Mouse (Mus musculus): ENCODE results near the gene Osbpl11. TPM values are rescaled to one million over a fixed set of nuclear protein-coding genes. Genes with fewer than 3 reads are reported as not detected.
"Not testable (repeated sequence)": the region's sequence is repeated elsewhere in the genome, so short reads cannot be mapped to it uniquely, and the experiment has no call there.

Osbpl11 gene
- polyA plus RNA-seq, 1 experiment: 10.8 TPM

DNA sequence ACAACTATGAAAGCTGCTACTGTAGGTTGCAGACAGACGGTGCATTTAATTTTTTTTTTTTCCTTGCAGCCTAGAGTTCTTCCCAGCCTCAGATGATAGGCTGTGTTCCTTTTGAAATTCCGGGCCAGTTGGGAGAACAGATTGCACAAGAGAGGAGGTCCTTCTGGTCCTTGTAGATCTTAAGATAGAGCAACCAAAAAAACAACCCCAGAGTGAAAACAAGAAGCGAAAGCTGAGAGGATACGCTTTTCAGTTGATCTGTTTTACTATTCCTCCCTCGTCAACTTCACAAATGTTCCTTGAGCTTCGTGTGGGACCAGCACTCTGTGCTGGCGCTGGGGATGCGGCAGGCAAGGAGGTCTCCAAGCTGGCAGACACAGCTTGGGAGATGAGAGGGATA lies 33.3 kb upstream of the Osbpl11 start:
- H3K4me1 ChIP-seq (ENCODE audit: control insufficient read depth, insufficient read depth, low read length): no peaks in the 10 kb centered on the region
- no peaks in the 10 kb centered on the region for H3K27me3 ChIP-seq (ENCODE audit: control insufficient read depth, insufficient read depth, low read length)
- no peak overlapping the region; the same call in 1 of the 2 replicates for H3K4me3 ChIP-seq (ENCODE audit: control insufficient read depth, low read depth, low read length)
- TF ChIP-seq CTCF (IDR thresholded peaks at IDR 0.05; ENCODE audit: control insufficient read depth, insufficient read depth, insufficient replicate concordance, low read depth, low read length): no peak
- TF ChIP-seq POLR2A (IDR thresholded peaks at IDR 0.05; ENCODE audit: control insufficient read depth, low read depth, low read length): no peak
- peak overlapping the region; percentile 73 for H3K27ac ChIP-seq (ENCODE audit: control insufficient read depth, insufficient read depth, low read depth, low read length)
- H3K36me3 ChIP-seq (ENCODE audit: control insufficient read depth, insufficient read depth, low read length): no peaks in the 10 kb centered on the region

DNA sequence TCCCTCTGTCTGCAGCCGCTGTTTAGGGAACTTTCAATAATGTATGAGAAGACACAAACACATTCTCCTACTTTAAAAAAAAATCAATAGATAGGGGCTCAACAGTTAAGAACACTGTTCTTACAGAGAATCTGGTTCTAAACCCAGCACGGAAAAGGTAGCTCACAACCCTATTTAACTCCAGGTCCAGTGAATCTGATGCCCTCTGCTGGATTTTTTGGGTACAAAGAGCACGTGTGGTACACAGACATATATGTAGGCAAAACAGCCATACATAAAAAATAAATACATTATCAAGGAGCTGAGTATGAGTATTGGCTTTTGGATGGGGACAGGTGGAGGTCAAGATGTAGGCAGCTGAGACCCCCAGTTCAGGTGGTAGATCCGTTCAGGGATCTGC lies 29.9 kb upstream of the Osbpl11 start:
- Histone ChIP-seq H3K36me3 (ENCODE audit: control insufficient read depth, insufficient read depth, low read length) (no peaks in the 10 kb centered on the region), H3K4me3 (ENCODE audit: control insufficient read depth, low read depth, low read length) (no peak overlapping the region), H3K27ac (ENCODE audit: control insufficient read depth, insufficient read depth, low read depth, low read length) (no peak overlapping the region), H3K27me3 (ENCODE audit: control insufficient read depth, insufficient read depth, low read length) (no peaks in the 10 kb centered on the region), H3K4me1 (ENCODE audit: control insufficient read depth, insufficient read depth, low read length) (peaks cover 12% of the 10 kb centered on the region)
- TF ChIP-seq POLR2A (IDR thresholded peaks at IDR 0.05; ENCODE audit: control insufficient read depth, low read depth, low read length): no peak
- no peak for TF ChIP-seq CTCF (IDR thresholded peaks at IDR 0.05; ENCODE audit: control insufficient read depth, insufficient read depth, insufficient replicate concordance, low read depth, low read length)

DNA sequence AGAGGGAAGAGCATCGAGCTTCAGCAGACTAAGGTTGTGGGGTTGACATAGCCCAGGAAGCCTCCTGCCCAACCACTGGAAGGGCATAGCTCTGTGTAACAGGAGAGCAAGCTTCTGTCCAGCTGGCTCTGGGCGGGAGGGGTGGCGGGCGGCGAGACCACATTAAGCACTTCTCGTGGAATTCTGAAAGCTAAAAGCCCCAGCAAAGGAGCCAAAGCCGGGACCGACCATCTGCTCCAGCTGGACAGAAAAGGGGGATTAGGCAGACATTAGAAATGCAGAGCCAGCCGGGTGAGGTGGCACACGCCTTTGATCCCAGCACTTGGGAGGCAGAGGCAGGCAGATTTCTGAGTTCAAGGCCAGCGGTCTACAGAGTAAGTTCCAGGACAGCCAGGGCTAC lies 26.9 kb upstream of the Osbpl11 start:
- TF ChIP-seq POLR2A (IDR thresholded peaks at IDR 0.05; ENCODE audit: control insufficient read depth, low read depth, low read length) (no peak), CTCF (IDR thresholded peaks at IDR 0.05; ENCODE audit: control insufficient read depth, insufficient read depth, insufficient replicate concordance, low read depth, low read length) (no peak)
- no peaks in the 10 kb centered on the region for H3K27me3 ChIP-seq (ENCODE audit: control insufficient read depth, insufficient read depth, low read length)
- H3K36me3 ChIP-seq (ENCODE audit: control insufficient read depth, insufficient read depth, low read length): no peaks in the 10 kb centered on the region
- H3K4me1 ChIP-seq (ENCODE audit: control insufficient read depth, insufficient read depth, low read length): peaks cover 12% of the 10 kb centered on the region
- H3K4me3 ChIP-seq (ENCODE audit: control insufficient read depth, low read depth, low read length): no peak overlapping the region
- H3K27ac ChIP-seq (ENCODE audit: control insufficient read depth, insufficient read depth, low read depth, low read length): no peak overlapping the region

DNA sequence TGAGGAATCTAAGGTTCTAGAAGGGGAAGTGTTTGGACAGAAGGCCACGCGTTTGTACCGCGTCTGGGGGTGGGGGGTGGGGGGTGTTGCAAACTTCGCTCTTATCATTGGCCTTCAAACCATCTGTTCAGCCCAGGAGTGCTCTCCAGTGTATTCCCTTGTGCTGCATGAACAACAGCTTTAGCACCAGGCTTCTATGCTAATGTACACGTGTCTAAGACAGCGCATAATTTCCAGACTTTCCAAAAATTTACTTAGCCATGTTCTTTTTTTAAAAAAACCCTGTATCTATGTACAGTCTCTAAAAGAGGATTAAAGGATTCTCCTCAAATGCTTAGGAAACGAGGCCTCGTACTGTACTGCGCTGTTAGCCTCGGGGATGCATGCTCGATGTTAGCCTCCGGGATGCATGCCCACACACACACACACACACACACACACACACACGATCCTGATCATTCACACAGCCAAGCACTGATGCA lies 26.2 kb upstream of the Osbpl11 start:
- H3K27ac ChIP-seq (ENCODE audit: control insufficient read depth, insufficient read depth, low read depth, low read length): peak overlapping the region; percentile 27; the same call in 1 of the 2 replicates
- no peak for TF ChIP-seq CTCF (IDR thresholded peaks at IDR 0.05; ENCODE audit: control insufficient read depth, insufficient read depth, insufficient replicate concordance, low read depth, low read length)
- no peak for TF ChIP-seq POLR2A (IDR thresholded peaks at IDR 0.05; ENCODE audit: control insufficient read depth, low read depth, low read length)
- peaks cover 12% of the 10 kb centered on the region for H3K4me1 ChIP-seq (ENCODE audit: control insufficient read depth, insufficient read depth, low read length)
- no peak overlapping the region; the same call in 1 of the 2 replicates for H3K4me3 ChIP-seq (ENCODE audit: control insufficient read depth, low read depth, low read length)
- H3K36me3 ChIP-seq (ENCODE audit: control insufficient read depth, insufficient read depth, low read length): no peaks in the 10 kb centered on the region
- no peaks in the 10 kb centered on the region for H3K27me3 ChIP-seq (ENCODE audit: control insufficient read depth, insufficient read depth, low read length)

DNA sequence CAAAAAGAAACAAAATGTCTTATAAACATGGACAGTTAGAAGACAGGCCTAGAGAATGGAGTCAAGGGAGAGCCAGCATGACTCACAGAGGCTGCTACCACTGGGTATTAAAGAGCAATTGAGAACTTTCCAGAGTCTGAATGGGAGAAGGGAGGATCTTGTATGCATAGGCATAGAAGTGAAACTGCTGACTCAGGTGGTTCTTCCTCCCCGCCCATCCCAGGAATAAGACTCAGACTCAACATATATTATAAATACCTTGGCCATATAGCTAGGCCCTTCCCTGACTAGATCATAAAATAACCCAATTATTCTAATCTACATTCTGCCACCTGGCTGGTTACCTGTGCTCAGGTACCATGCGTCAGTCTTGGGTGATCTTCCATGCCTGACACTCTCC lies 25.5 kb upstream of the Osbpl11 start:
- Histone ChIP-seq H3K27me3 (ENCODE audit: control insufficient read depth, insufficient read depth, low read length) (no peaks in the 10 kb centered on the region), H3K4me3 (ENCODE audit: control insufficient read depth, low read depth, low read length) (no peak overlapping the region), H3K4me1 (ENCODE audit: control insufficient read depth, insufficient read depth, low read length) (peaks cover 12% of the 10 kb centered on the region), H3K36me3 (ENCODE audit: control insufficient read depth, insufficient read depth, low read length) (no peaks in the 10 kb centered on the region), H3K27ac (ENCODE audit: control insufficient read depth, insufficient read depth, low read depth, low read length) (no peak overlapping the region)
- TF ChIP-seq CTCF (IDR thresholded peaks at IDR 0.05; ENCODE audit: control insufficient read depth, insufficient read depth, insufficient replicate concordance, low read depth, low read length) (no peak), POLR2A (IDR thresholded peaks at IDR 0.05; ENCODE audit: control insufficient read depth, low read depth, low read length) (no peak)

DNA sequence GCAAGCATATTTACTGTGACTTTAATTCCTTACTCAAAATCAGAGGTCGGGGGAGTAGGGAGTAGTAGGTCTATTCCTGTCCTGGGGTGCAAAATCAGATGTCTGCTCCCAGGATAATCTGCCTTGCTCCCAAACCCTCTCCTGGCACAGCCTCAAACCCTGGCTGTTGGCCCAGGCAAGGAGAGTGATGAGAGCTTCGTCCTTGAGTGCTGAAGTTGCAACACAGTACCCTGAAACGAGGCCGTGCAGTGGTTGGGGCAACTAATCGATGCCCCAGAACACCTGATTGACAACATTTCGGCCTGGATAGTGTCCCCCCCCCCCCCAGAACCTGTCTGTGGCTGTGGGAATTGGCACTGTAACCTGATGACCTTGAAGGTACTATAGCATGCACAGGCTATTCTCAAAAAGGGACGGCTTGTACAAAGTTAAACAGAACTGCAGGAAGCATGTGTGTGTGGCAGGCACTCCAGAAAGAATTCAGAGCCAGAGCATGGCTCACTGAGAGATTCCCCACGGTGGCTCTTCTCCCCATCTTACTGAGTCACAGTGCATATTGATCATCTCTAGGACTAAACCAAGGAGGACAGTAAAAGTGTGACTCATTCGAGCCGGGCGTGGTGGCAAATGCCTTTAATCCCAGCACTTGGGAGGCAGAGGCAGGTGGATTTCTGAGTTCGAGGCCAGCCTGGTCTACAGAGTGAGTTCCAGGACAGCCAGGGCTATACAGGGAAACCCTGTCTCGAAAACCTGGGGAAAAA lies 21.4 kb upstream of the Osbpl11 start:
- H3K36me3 ChIP-seq (ENCODE audit: control insufficient read depth, insufficient read depth, low read length): no peaks in the 10 kb centered on the region
- no peak overlapping the region for H3K4me3 ChIP-seq (ENCODE audit: control insufficient read depth, low read depth, low read length)
- no peak for TF ChIP-seq CTCF (IDR thresholded peaks at IDR 0.05; ENCODE audit: control insufficient read depth, insufficient read depth, insufficient replicate concordance, low read depth, low read length)
- TF ChIP-seq POLR2A (IDR thresholded peaks at IDR 0.05; ENCODE audit: control insufficient read depth, low read depth, low read length): no peak
- no peaks in the 10 kb centered on the region for H3K27me3 ChIP-seq (ENCODE audit: control insufficient read depth, insufficient read depth, low read length)
- peaks cover 3% of the 10 kb centered on the region for H3K4me1 ChIP-seq (ENCODE audit: control insufficient read depth, insufficient read depth, low read length)
- H3K27ac ChIP-seq (ENCODE audit: control insufficient read depth, insufficient read depth, low read depth, low read length): peak overlapping the region; percentile 14; the same call in 1 of the 2 replicates

DNA sequence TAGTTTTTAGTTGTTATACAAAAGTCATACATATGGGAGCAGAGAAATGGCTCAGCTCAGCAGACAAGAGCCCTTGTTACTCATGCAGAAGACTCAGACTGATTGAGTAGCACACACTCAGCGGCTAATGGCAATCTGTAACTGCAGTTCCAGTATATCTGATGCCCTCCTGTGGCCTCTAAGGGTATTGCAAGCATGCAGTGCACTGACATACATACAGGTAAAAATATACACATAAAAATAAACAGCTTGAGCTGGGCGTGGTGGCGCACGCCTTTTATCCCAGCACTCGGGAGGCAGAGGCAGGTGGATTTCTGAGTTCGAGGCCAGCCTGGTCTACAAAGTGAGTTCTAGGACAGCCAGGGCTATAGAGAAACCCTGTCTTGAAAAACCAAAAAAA lies 18.6 kb upstream of the Osbpl11 start:
- H3K36me3 ChIP-seq (ENCODE audit: control insufficient read depth, insufficient read depth, low read length); H3K27me3 ChIP-seq (ENCODE audit: control insufficient read depth, insufficient read depth, low read length); H3K4me3 ChIP-seq (ENCODE audit: control insufficient read depth, low read depth, low read length); H3K4me1 ChIP-seq (ENCODE audit: control insufficient read depth, insufficient read depth, low read length); H3K27ac ChIP-seq (ENCODE audit: control insufficient read depth, insufficient read depth, low read depth, low read length): not testable (repeated sequence)
- TF ChIP-seq CTCF (IDR thresholded peaks at IDR 0.05; ENCODE audit: control insufficient read depth, insufficient read depth, insufficient replicate concordance, low read depth, low read length): peak; percentile 4; the same call in 1 of the 2 replicates
